Mouse (Mus musculus) liver, adult 2 months (tissue): ENCODE measurements around the gene Dclk1.

ENCODE experiments used
- CTCF ChIP-seq: fragments of 200-500 bp; IDR thresholded peaks from 2 replicates; pipeline ENCODE4 v1.5.1; 2011; ENCODE audit warnings: low read depth, low read length, control low read depth
- POLR2A ChIP-seq: fragments of 200-500 bp; IDR thresholded peaks from 2 replicates; pipeline ENCODE4 v1.6.1; 2011; ENCODE audit warnings: low read length, control low read depth; ENCODE audit not compliant: insufficient read depth; ENCODE audit errors: extremely low read depth

GRCm38 (mm10) chr3:55567476-55567875 lies 325.3 kb downstream of the Dclk1 start:
- TF ChIP-seq POLR2A: no peak
- TF ChIP-seq CTCF: no peak
